Mouse (Mus musculus) liver, embryonic 14.5 days (tissue): ENCODE measurements around the gene Aagab. TPM values are rescaled to one million over a fixed set of nuclear protein-coding genes. Genes with fewer than 3 reads are reported as not detected.

Source experiments
- ATAC-seq: fragments of 200-750 bp; cut with Nextera tagmentation; 2 replicates; pipeline ENCODE4 v1.8.0; 2017; ENCODE audit warnings: moderate number of reproducible peaks, mild to moderate bottlenecking, moderate library complexity; ENCODE audit not compliant: insufficient read depth
- DNase-seq, 3 experiments: peaks; one replicate each; pipeline ENCODE4 v3.0.0-alpha.2; 2012 to 2013; ENCODE audit warnings: low read depth in 3 of 3, low spot score in 3 of 3
- H3K27ac ChIP-seq: fragments of 300-500 bp; sonication (generic); 2 replicates; pipeline ENCODE4 v1.5.1; 2014; ENCODE audit warnings: moderate library complexity, mild to moderate bottlenecking, control low read depth, inconsistent platforms
- H3K27me3 ChIP-seq: fragments of 300-500 bp; sonication (generic); 2 replicates; pipeline ENCODE4 v1.6.1; 2014; ENCODE audit warnings: mild to moderate bottlenecking, low read length, moderate library complexity; ENCODE audit not compliant: control insufficient read depth, insufficient read depth
- H3K36me3 ChIP-seq: fragments of 300-500 bp; sonication (generic); replicated peaks from 2 replicates; pipeline ENCODE4 v1.6.1; 2014; ENCODE audit warnings: low read depth; ENCODE audit not compliant: control insufficient read depth, insufficient read depth
- H3K4me1 ChIP-seq, 2 experiments: fragments of 200-500 bp in 1 of 2; fragments of 300-500 bp in 1 of 2; sonication (generic) in 1 of 2; replicated peaks; 2 replicates each; pipeline ENCODE4 v1.6.1; 2012 to 2014; ENCODE audit warnings: antibody characterized with exemption in 1 of 2, inconsistent platforms in 1 of 2, low read length in 1 of 2; ENCODE audit not compliant: control insufficient read depth in 2 of 2, insufficient read depth in 2 of 2
- H3K4me2 ChIP-seq: fragments of 300-500 bp; sonication (generic); 2 replicates; pipeline ENCODE4 v1.6.1; 2014; ENCODE audit warnings: low read depth, mild to moderate bottlenecking, control low read depth, moderate library complexity
- H3K4me3 ChIP-seq, 2 experiments: fragments of 200-500 bp in 1 of 2; fragments of 300-500 bp in 1 of 2; sonication (generic) in 1 of 2; 2 replicates each; pipeline ENCODE4 v1.5.1; 2012 to 2014; ENCODE audit warnings: low read depth in 2 of 2, low read length in 2 of 2, mild to moderate bottlenecking in 2 of 2, control low read depth in 1 of 2, inconsistent platforms in 1 of 2, moderate library complexity in 1 of 2; ENCODE audit not compliant: insufficient read depth in 1 of 2
- H3K9ac ChIP-seq: fragments of 300-500 bp; sonication (generic); replicated peaks from 2 replicates; pipeline ENCODE4 v1.6.1; 2014; ENCODE audit warnings: mild to moderate bottlenecking, control low read depth, moderate library complexity
- H3K9me3 ChIP-seq: fragments of 300-500 bp; sonication (generic); 2 replicates; pipeline ENCODE4 v1.6.1; 2016; ENCODE audit warnings: low read length, mixed read lengths; ENCODE audit not compliant: control insufficient read depth
- CTCF ChIP-seq: IDR thresholded peaks from 2 replicates; pipeline ENCODE4 v1.5.1; 2016; ENCODE audit warnings: antibody characterized with exemption, low read depth, control low read depth
- EP300 ChIP-seq: IDR thresholded peaks from 2 replicates; pipeline ENCODE4 v1.6.1; 2016; ENCODE audit warnings: antibody characterized with exemption, low read depth
- WGBS: fragments of 180-500 bp; shearing (Covaris S2); extraction: QIAGEN DNeasy Blood & Tissue Kit; methylation state at CpG from one replicate; pipeline ENCODE4 v1.1.7; 2014; ENCODE audit not compliant: insufficient replicate concordance; 5-methylcytosine and 5-hydroxymethylcytosine counted together
- polyA plus RNA-seq, 2 experiments: library from polyadenylated mRNA; depleted of rRNA in 1 of 2; stranded (reverse) in 1 of 2; unstranded in 1 of 2; fragments of >200 nt; fragmentation: Nextera tagmentation in 1 of 2; extraction: Ambion mirVana in 1 of 2; gene quantifications; 2 replicates each; pipeline versions ENCODE4 v1.2.1 to v1.2.3; 2012 to 2014

The Aagab gene
- polyA plus RNA-seq, 2 experiments = 6.9 to 15.0 TPM

DNA sequence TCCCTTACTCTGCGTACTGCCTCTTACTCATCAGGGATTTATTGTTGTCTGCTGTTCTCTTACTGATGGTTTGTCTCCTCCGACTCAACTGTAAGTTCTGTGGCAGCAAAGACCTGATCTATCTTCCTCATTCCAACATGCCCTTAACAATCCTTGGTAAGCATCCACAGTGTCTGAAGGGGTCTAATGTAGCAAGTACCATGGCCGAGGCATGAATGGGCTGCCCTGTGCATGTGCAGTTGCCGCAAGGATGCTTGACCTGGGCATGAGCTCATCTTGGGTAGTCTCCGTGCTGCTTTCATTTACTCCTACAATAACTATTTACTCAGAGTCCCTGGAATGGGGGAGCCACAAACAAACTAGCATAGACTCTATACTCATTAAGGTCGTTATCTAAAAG lies 17.2 kb upstream of the Aagab start:
- Histone ChIP-seq H3K4me1 (peaks cover 0 to 5% of the 10 kb centered on the region in 2 experiments; a peak in 2 of 4 replicates), H3K27ac (no peak overlapping the region), H3K9ac (no peak overlapping the region), H3K36me3 (no peaks in the 10 kb centered on the region), H3K4me3 (no peak overlapping the region), H3K9me3 (no peaks in the 10 kb centered on the region), H3K27me3 (no peaks in the 10 kb centered on the region), H3K4me2 (no peak overlapping the region)
- no peak for ATAC-seq
- DNase-seq = no peak
- WGBS = 64% methylated on average over 6 of the region's 6 CpGs
- no peak for TF ChIP-seq CTCF
- no peak for TF ChIP-seq EP300

DNA sequence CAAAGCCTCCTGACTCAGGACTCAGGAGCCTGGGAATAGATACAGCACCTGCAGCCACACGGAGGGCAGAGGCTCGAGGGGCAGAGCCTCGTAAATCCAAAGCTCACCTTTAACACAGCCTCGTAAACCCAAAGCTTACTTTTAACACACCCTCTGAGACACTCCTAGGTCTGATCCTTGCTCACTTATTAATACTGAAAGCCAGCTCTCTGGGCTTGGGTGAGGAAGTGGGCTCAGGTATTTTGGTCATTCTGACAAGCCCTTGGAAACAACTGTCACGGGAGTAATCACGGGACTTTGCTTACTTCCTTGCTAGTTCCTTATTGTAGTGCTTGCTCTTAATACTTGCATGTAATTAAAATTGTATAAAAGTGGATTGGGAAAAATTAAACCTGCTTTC lies 13.3 kb upstream of the Aagab start:
- Histone ChIP-seq H3K4me2 (no peak overlapping the region), H3K9me3 (no peaks in the 10 kb centered on the region), H3K36me3 (no peaks in the 10 kb centered on the region), H3K9ac (no peak overlapping the region), H3K4me3 (no peak overlapping the region), H3K4me1 (peaks cover 0 to 4% of the 10 kb centered on the region in 2 experiments; a peak in 2 of 4 replicates), H3K27ac (no peak overlapping the region), H3K27me3 (no peaks in the 10 kb centered on the region)
- TF ChIP-seq EP300 (no peak), CTCF (no peak)
- 50% methylated on average over 6 of the region's 6 CpGs for WGBS
- ATAC-seq (no peak), DNase-seq (no peak)

DNA sequence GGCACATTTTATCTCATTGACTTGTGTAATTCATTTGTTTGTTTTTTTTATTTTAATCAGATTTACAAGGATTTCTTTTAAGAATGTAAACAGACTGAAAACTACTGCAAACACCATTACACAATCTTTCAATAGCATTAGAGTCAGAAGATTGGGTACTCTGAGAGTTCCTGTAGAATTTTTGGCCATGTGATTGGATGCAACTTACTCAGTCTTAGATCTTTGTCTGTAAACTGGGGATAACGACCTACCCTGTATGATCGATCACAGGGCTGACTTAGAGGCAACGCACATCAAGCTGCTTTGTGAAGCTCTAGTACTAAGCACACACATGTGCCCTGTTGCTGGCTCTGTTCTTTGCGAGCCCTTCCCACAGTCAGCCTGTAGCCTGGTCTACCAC lies 11.9 kb upstream of the Aagab start:
- Histone ChIP-seq H3K36me3 (no peaks in the 10 kb centered on the region), H3K4me1 (no peaks in the 10 kb centered on the region), H3K4me2 (no peak overlapping the region), H3K27ac (no peak overlapping the region), H3K27me3 (no peaks in the 10 kb centered on the region), H3K9me3 (no peaks in the 10 kb centered on the region), H3K9ac (no peak overlapping the region), H3K4me3 (no peak overlapping the region)
- TF ChIP-seq CTCF (no peak), EP300 (no peak)
- WGBS = 80% methylated on average over 4 of the region's 4 CpGs
- ATAC-seq = no peak
- DNase-seq = no peak

DNA sequence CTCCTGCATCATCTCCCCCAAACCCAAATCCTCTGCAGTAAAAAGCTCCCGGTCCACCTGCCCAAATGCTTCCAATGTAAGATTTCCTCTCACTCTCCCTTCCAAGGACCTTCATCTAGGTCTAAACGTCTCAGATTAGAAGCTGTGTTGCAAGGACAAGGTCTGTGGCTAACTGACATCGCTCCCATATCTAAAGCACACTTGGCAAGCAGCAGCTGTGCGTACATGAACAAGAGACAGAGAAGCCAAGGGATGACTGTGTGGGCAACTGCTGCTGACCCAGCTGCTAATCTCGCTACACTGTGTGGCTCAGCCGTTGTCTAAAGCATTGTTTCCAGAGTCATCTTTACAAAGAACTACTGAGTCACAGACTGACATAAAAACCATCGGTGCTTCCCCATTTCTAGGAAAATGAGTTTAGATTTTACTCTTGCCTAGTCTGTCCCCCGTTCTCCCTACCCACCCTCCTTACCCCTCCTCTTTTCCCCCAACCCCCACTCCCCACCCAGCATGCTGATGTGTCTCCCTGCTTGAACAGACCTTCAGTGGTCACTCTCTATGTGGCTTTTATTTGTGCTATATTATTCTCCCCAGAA lies 10.7 kb upstream of the Aagab start:
- Histone ChIP-seq H3K36me3 (no peaks in the 10 kb centered on the region), H3K9ac (no peak overlapping the region), H3K4me1 (no peaks in the 10 kb centered on the region), H3K4me2 (no peak overlapping the region), H3K27me3 (no peaks in the 10 kb centered on the region), H3K9me3 (no peaks in the 10 kb centered on the region), H3K4me3 (no peak overlapping the region), H3K27ac (no peak overlapping the region)
- ATAC-seq (no peak), DNase-seq (no peak)
- WGBS = 34% methylated on average over 8 of the region's 8 CpGs
- TF ChIP-seq CTCF = no peak
- 0 out of 2 replicates have a peak, but pooled peaks have one; percentile 8 for TF ChIP-seq EP300

DNA sequence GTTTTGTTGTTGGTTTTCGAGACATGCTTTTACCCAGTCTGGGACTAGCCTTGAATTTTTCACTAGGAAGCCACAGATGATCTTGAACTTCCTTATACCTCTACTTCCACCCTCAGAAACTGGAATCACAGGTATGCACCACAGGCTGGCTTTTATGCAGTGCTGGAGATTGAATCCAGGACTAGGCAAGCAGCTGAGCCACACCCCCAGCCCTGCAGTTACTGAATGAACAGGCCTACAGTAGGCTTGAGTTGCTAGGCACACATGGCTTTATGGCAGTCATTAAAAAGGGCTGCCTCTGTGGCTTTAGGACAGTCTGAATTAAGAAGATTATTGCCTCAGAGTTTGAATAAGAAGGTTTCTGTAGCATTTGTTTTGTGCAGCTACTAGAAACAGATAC lies 7.4 kb upstream of the Aagab start:
- H3K4me1 ChIP-seq = no peaks in the 10 kb centered on the region
- ATAC-seq (no peak), DNase-seq (no peak)
- no peaks in the 10 kb centered on the region for H3K27me3 ChIP-seq
- H3K4me2 ChIP-seq = no peak overlapping the region
- H3K27ac ChIP-seq = no peak overlapping the region
- TF ChIP-seq CTCF = no peak
- no peak for TF ChIP-seq EP300
- H3K9ac ChIP-seq = no peak overlapping the region
- 81% methylated on average over 1 of the region's 1 CpGs for WGBS
- H3K36me3 ChIP-seq = no peaks in the 10 kb centered on the region
- no peaks in the 10 kb centered on the region for H3K9me3 ChIP-seq
- H3K4me3 ChIP-seq = no peak overlapping the region
